Mouse (Mus musculus) testis, postnatal 10 days (tissue): ENCODE measurements around the gene Mthfd2l.

Experiments
- DNase-seq: peaks from one replicate; pipeline ENCODE4 v3.0.0; 2021; ENCODE audit warnings: low spot score

The Mthfd2l gene

DNA sequence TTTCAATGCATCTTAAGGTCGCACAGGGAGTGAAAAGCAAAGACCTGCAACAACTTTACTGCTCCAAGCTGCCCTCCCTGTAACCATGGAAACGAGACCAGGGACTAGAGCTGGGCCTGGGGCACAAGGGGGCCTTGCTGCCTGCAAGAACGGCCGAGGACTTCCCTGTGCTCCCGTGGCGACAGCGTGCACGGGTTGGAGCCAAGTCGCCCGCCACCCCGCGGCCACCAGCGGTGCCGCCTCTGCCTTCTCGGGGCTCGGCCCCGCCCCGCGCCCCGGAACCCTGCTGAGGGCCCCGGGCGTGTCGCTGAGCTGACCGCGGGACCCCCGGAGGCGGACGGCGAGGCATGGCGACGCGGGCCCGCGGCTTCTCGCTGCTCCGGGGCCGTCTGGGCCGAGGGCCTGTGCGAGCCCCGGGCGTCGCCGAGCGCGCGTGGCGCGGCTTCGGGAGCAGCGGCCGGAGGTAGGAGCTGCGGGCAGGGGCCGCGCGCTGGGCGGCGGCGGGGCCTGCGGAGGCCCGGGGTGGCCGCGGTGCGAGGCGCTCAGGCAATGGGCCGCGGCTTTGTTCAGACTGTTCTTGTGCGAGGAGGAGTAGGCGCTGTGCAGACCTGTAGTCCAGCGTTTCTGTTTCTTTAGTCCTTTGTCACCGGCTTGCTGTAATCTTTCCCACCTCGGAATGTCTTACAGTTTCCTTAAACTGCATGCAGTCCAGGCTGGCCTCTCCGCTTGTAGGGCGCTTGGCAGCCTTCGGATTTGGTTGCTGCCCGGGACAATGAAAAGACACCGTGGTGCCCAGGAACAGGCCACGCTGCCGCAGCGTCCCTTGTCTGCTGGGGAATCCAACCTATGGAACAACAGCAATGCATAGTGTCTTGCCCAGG is at the start of gene Mthfd2l:
Mthfd2l (plus strand) TSS at position 147 of the 881 bp plus-strand sequence.
- peak; percentile 89 for DNase-seq

- DNase-seq = no peak
Measured at GRCm38 (mm10) chr5:90881682-90882081, 49.2 kb upstream of the Mthfd2l start.

DNA sequence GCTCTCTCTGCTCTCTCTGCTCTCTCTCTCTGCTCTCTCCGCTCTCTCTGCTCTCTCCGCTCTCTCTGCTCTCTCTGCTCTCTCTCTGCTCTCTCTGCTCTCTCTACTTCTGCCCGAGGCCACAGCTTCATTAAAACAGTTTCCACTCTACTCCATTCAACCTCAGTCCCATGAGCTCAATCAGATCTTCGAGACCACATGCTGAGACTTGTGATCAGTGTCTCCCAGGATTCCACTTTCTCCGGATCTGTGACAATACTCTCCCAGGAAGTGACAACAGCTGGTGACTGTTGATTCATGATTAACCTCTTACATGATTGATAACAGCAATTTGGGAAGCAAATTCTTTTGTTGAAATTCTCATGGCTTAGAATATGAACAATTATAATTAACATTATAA is 48.8 kb upstream of the Mthfd2l start:
- no peak for DNase-seq

GRCm38 (mm10) chr5:90884628-90885242 is 46.2 kb upstream of the Mthfd2l start:
- DNase-seq = no peak

GRCm38 (mm10) chr5:90888661-90889060 is 42.3 kb upstream of the Mthfd2l start:
- DNase-seq = no peak

DNA sequence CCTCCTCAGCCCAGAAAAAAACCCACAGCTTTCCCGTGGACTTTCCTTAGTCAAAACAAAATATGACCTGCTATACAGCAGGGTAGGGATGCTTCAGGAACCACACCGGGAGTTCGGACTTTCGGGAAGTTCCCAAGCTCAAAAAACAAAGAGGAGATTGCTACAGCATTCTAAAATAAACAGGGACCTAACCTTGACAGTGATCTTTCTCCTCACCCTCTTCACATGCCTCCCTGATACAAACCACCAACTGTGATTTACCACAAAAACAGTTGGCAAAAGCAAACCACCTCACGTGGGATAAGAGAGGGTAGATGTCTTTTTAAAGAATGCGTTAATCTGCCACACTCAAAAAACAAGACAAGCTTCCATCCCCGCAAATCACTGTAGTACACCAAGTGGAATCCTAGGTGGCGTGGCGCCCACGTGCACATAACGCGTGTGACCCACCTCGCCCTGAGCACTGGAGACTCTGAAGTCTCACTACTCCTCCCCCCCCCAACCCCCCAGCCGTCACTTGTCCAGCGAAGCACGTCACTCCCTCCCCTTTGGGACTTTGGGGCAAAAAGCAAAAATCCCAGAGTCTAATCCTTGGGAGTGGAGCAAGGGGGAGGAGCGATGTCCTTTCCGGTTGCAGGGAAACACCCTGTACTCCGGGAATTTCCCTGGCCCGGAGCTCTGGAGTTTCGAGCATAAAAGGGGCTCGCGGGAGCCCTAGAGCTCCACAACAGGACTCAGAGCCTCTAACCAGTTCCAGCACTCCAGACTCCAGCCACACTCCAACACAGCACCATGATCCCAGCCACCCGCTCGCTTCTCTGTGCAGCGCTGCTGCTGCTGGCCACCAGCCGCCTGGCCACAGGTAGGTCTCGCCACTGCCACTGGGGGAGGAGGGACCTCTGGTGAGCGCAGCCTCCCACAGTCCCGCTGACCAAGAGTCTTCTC is 40.1 kb upstream of the Mthfd2l start, which contains the start of gene Cxcl1:
Cxcl1 (plus strand) TSS at position 723 of the 945 bp plus-strand sequence.
- peak; percentile 64 for DNase-seq

GRCm38 (mm10) chr5:90891464-90891813 is 39.5 kb upstream of the Mthfd2l start:
- no peak for DNase-seq

DNA sequence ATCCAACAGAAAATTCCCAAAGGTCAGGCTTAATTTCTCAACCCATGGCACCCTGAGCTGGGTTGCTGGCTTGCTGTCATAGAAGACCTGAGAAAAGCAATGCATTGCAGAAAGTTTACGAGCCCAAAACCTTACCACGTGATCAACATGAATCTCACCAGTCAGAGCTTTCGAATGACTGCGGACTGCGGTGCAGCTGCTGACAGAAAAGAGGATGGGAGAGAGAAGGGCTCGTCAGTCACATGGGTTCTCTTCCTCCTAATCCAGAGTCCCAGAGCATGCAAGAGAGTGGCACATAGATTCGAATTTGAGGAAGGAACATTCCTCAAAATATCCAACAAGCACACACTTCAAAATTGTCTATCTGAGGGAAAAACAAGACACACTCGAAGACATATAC is 36.7 kb upstream of the Mthfd2l start:
- no peak for DNase-seq

DNA sequence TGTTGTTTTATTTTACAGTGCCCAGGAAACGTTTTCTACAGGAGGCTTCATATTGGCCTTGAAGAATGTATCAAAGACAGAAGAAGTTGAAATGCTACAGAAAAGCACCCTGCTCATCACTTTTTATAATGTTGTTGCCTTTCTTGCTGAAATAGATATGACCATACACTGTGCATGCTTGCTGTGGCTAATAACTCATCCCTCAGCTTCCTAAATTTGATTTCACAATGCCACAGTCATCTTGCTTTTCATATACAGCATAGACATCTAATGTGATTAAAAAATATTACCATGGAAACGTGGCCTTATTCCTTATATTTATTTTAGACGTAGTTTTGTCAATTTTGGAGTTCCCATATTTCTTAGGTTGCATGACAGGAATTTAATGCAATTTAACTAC is 33.5 kb upstream of the Mthfd2l start:
- DNase-seq = no peak

GRCm38 (mm10) chr5:90899308-90899707 is 31.6 kb upstream of the Mthfd2l start:
- no peak for DNase-seq

- peak; percentile 48 for DNase-seq
Measured at GRCm38 (mm10) chr5:90900147-90900546, 30.8 kb upstream of the Mthfd2l start.

GRCm38 (mm10) chr5:90900688-90901087 is 30.2 kb upstream of the Mthfd2l start:
- no peak for DNase-seq

- no peak for DNase-seq
Measured at GRCm38 (mm10) chr5:90902380-90903260, 28.3 kb upstream of the Mthfd2l start.

DNA sequence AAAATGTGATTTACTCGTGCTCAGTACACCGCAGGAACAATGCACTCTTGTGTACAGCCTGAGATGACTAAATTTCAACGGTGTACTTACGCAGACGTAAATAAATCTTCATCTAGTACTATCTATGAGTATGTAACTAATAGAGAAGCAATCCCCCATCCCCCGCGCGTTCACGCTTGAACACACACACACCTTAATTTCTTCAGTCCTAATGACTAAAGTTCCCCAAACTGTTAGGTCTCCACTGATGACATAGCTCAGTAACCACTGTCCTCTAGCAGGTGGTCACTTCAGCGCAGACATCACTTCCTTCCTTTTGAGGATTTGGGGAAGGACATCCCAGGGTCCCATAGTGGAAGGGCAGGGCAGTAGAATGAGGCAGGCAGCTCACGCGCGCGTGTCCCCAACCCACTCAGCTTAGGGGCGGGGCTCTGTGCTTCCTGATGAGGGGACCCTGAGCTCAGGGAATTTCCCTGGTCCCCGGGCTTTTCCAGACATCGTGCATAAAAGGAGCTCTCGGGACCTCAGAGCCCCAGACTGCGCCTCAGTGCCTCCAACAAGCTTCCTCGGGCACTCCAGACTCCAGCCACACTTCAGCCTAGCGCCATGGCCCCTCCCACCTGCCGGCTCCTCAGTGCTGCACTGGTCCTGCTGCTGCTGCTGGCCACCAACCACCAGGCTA is 27.4 kb upstream of the Mthfd2l start, which contains the start of gene Cxcl2:
Cxcl2 (plus strand) TSS at position 533 of the 682 bp plus-strand sequence.
- no peak for DNase-seq

GRCm38 (mm10) chr5:90908983-90909382 is 21.9 kb upstream of the Mthfd2l start:
- peak; percentile 78 for DNase-seq

DNA sequence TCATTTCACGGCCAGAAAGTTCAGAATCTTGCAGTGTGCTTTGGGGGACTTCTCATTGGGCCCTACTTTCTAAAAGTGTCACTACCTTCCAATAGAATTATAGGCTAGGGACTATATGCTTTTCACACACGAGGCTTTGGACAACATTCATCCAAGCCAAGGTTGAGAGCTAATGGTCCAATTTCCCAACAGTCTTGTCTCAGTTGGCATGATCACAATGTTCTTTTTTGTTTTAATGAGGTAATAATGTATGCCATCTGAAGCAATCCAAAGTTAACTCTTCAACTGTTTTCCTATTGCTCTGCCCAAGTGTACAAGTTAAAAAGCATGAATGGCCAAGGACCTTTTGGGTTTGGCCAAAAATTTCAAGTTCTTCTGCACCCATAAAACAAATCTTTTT is 11.4 kb upstream of the Mthfd2l start:
- DNase-seq = no peak

DNA sequence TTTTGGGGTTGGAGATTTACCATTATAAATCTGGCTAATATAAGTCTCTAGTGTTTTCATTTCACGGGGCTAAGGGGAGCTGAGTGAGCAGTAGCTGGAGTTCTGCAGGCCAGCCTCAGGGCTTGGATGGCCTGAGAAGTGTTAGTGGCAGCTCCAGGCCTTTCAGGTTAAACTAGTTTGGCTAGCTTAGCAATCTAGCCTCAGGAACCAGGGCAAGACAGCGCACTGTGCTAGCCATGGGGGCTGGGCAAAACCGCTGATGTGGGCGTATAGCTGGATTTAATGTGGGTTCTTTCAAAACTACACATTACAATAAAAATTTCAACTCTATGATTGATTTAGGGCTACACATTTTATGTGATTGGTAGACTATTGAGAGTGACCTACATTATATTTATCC is 8.0 kb upstream of the Mthfd2l start:
- no peak for DNase-seq

DNA sequence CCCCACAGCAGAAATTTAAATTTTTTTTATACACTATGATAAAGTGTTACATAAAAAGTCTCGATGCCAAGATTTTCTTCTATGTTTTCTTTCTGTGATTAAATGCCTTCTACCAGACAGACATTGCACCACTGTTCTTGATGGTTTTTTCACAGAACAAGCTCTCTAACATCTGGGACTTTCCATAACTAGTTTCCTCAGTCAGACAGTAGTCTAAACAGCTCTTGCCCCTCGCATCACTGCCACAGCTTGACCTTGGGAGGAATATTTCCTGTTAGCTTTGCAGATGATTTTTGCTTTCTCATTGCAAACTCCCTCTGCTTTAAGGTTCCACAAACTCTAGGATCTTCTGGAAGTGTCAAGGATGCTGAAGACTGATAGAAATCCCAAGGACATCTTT is 371 bp upstream of the Mthfd2l start:
- DNase-seq = no peak

DNA sequence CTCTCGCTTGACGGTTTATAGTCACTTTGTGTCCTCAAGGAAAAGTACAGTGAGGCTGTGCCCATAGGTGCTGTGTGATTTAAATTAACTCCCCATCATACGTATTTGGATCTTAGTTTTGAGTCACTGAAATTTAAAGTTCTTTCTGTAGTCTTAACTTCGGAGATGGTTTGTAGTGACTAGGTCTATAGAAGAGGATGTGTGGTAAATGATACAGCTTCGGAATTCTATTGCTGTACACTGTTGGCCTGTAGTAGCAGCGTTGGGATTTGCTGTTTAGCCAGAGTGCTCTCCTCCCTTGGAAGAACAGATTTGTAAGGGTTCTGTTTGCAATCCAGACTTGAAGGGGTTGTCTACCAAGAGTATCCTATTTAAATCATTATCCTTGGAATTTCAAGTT is 994 bp downstream of the Mthfd2l start:
- DNase-seq = no peak

DNA sequence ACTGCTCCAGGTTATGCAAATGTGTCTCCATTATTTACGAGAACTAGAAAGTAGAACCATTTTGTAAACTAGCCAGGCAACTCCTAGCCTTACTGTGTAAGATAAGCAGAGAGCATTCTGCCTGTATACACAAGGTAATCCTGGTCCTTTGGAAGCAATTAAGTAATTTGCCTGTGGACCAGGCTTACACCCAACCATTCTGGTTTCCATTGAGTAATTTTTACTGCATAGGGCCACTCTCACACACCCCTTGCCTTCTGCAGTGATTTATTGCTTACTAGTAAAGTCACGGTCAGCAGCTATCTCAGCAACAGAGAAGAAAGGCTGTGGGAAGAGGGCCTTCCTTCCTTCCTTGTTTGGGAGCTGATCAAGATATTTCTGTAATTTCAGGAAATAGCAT is 5.8 kb downstream of the Mthfd2l start:
- DNase-seq = no peak

GRCm38 (mm10) chr5:90945453-90945852 is 14.5 kb downstream of the Mthfd2l start:
- DNase-seq = no peak
